Mouse (Mus musculus): Measurements from ENCODE around the gene Pea15a. TPM values are rescaled to one million over a fixed set of nuclear protein-coding genes. Genes with fewer than 3 reads are reported as not detected.

Pea15a gene
- polyA plus RNA-seq, 1 experiment from 2014 or later, result 91.8 TPM

- H3K27ac ChIP-seq, result no peak overlapping the region
- no peaks in the 10 kb centered on the region for H3K9me3 ChIP-seq (replicated peaks; ENCODE audit: low read length)
- DNase-seq (ENCODE audit: low spot score) (no peak), ATAC-seq (replicated peaks; ENCODE audit: low FRiP score, low read depth) (no peak)
- peaks cover 62% of the 10 kb centered on the region for H3K36me3 ChIP-seq (ENCODE audit: insufficient read depth, low read length)
- no peak overlapping the region for H3K9ac ChIP-seq (ENCODE audit: low read depth, low read length)
- H3K4me1 ChIP-seq (replicated peaks; ENCODE audit: insufficient read depth, low read length), result no peaks in the 10 kb centered on the region
- no peak overlapping the region for H3K4me3 ChIP-seq (replicated peaks; ENCODE audit: low read depth, low read length)
- H3K27me3 ChIP-seq (ENCODE audit: insufficient read depth, low read length), result no peaks in the 10 kb centered on the region
- TF ChIP-seq CTCF (IDR thresholded peaks at IDR 0.05; ENCODE audit: low read depth), result no peak
- no peak overlapping the region for H3K4me2 ChIP-seq (ENCODE audit: low read length)
- 87% methylated on average over 7 of the region's 7 CpGs for WGBS
Observed at GRCm38 (mm10) chr1:172177791-172178190, 28.8 kb downstream of the Pea15a start.

- ATAC-seq (replicated peaks; ENCODE audit: low FRiP score, low read depth) (no peak), DNase-seq (ENCODE audit: low spot score) (peak; percentile 53)
- Histone ChIP-seq H3K27ac (no peak overlapping the region), H3K9me3 (replicated peaks; ENCODE audit: low read length) (no peaks in the 10 kb centered on the region), H3K36me3 (ENCODE audit: insufficient read depth, low read length) (peaks cover 57% of the 10 kb centered on the region), H3K9ac (ENCODE audit: low read depth, low read length) (no peak overlapping the region), H3K4me3 (replicated peaks; ENCODE audit: low read depth, low read length) (no peak overlapping the region), H3K4me2 (ENCODE audit: low read length) (no peak overlapping the region), H3K27me3 (ENCODE audit: insufficient read depth, low read length) (no peaks in the 10 kb centered on the region), H3K4me1 (replicated peaks; ENCODE audit: insufficient read depth, low read length) (no peaks in the 10 kb centered on the region)
- no peak for TF ChIP-seq CTCF (IDR thresholded peaks at IDR 0.05; ENCODE audit: low read depth)
- 57% methylated on average over 5 of the region's 5 CpGs for WGBS
Observed at GRCm38 (mm10) chr1:172173181-172173580, 33.4 kb downstream of the Pea15a start.

- no peaks in the 10 kb centered on the region for H3K9me3 ChIP-seq (replicated peaks; ENCODE audit: low read length)
- no peak overlapping the region for H3K4me3 ChIP-seq (replicated peaks; ENCODE audit: low read depth, low read length)
- no peak overlapping the region for H3K27ac ChIP-seq
- DNase-seq (ENCODE audit: low spot score) (no peak), ATAC-seq (replicated peaks; ENCODE audit: low FRiP score, low read depth) (no peak)
- H3K9ac ChIP-seq (ENCODE audit: low read depth, low read length), result no peak overlapping the region
- H3K4me2 ChIP-seq (ENCODE audit: low read length), result no peak overlapping the region
- 63% methylated on average over 21 of the region's 21 CpGs for WGBS
- H3K4me1 ChIP-seq (replicated peaks; ENCODE audit: insufficient read depth, low read length), result no peaks in the 10 kb centered on the region
- H3K27me3 ChIP-seq (ENCODE audit: insufficient read depth, low read length), result no peaks in the 10 kb centered on the region
- no peak for TF ChIP-seq CTCF (IDR thresholded peaks at IDR 0.05; ENCODE audit: low read depth)
- H3K36me3 ChIP-seq (ENCODE audit: insufficient read depth, low read length), result peaks cover 52% of the 10 kb centered on the region
Observed at GRCm38 (mm10) chr1:172172381-172172780, 34.2 kb downstream of the Pea15a start.

GRCm38 (mm10) chr1:172169809-172170208 lies 36.8 kb downstream of the Pea15a start:
- H3K9me3 ChIP-seq (replicated peaks; ENCODE audit: low read length), result no peaks in the 10 kb centered on the region
- ATAC-seq (replicated peaks; ENCODE audit: low FRiP score, low read depth), result peak; percentile 34; the same call in 1 of the 2 replicates
- no peaks in the 10 kb centered on the region for H3K4me1 ChIP-seq (replicated peaks; ENCODE audit: insufficient read depth, low read length)
- H3K36me3 ChIP-seq (ENCODE audit: insufficient read depth, low read length), result peaks cover 51% of the 10 kb centered on the region
- DNase-seq (ENCODE audit: low spot score), result peak; percentile 12
- H3K4me2 ChIP-seq (ENCODE audit: low read length), result no peak overlapping the region
- no peak overlapping the region for H3K9ac ChIP-seq (ENCODE audit: low read depth, low read length)
- H3K27me3 ChIP-seq (ENCODE audit: insufficient read depth, low read length), result no peaks in the 10 kb centered on the region
- WGBS, result 85% methylated on average over 5 of the region's 5 CpGs
- H3K27ac ChIP-seq, result no peak overlapping the region
- no peak for TF ChIP-seq CTCF (IDR thresholded peaks at IDR 0.05; ENCODE audit: low read depth)
- no peak overlapping the region for H3K4me3 ChIP-seq (replicated peaks; ENCODE audit: low read depth, low read length)

- Histone ChIP-seq H3K9me3 (replicated peaks; ENCODE audit: low read length) (no peaks in the 10 kb centered on the region), H3K27ac (peak overlapping the region; percentile 82), H3K4me1 (replicated peaks; ENCODE audit: insufficient read depth, low read length) (peaks cover 3% of the 10 kb centered on the region; the same call in 1 of the 2 replicates), H3K4me2 (ENCODE audit: low read length) (no peak overlapping the region; the same call in 1 of the 2 replicates), H3K4me3 (replicated peaks; ENCODE audit: low read depth, low read length) (no peak overlapping the region), H3K9ac (ENCODE audit: low read depth, low read length) (no peak overlapping the region), H3K27me3 (ENCODE audit: insufficient read depth, low read length) (no peaks in the 10 kb centered on the region), H3K36me3 (ENCODE audit: insufficient read depth, low read length) (peaks cover 40% of the 10 kb centered on the region)
- no peak for TF ChIP-seq CTCF (IDR thresholded peaks at IDR 0.05; ENCODE audit: low read depth)
- DNase-seq (ENCODE audit: low spot score) (peak; percentile 81), ATAC-seq (replicated peaks; ENCODE audit: low FRiP score, low read depth) (peak; percentile 91)
- 46% methylated on average over 5 of the region's 5 CpGs for WGBS
Observed at GRCm38 (mm10) chr1:172167911-172168310, 38.7 kb downstream of the Pea15a start.

- no peak overlapping the region for H3K9ac ChIP-seq (ENCODE audit: low read depth, low read length)
- H3K27me3 ChIP-seq (ENCODE audit: insufficient read depth, low read length), result no peaks in the 10 kb centered on the region
- no peak overlapping the region for H3K4me2 ChIP-seq (ENCODE audit: low read length)
- no peak for TF ChIP-seq CTCF (IDR thresholded peaks at IDR 0.05; ENCODE audit: low read depth)
- peaks cover 19% of the 10 kb centered on the region; the same call in 1 of the 2 replicates for H3K36me3 ChIP-seq (ENCODE audit: insufficient read depth, low read length)
- no peak for DNase-seq (ENCODE audit: low spot score)
- WGBS, result 43% methylated on average over 6 of the region's 6 CpGs
- H3K9me3 ChIP-seq (replicated peaks; ENCODE audit: low read length), result no peaks in the 10 kb centered on the region
- ATAC-seq (replicated peaks; ENCODE audit: low FRiP score, low read depth), result 0 out of 2 replicates have a peak, but pooled peaks have one; percentile 57
- H3K27ac ChIP-seq, result no peak overlapping the region
- no peak overlapping the region for H3K4me3 ChIP-seq (replicated peaks; ENCODE audit: low read depth, low read length)
- H3K4me1 ChIP-seq (replicated peaks; ENCODE audit: insufficient read depth, low read length), result peaks cover 3% of the 10 kb centered on the region; the same call in 1 of the 2 replicates
Observed at GRCm38 (mm10) chr1:172162959-172163358, 43.6 kb downstream of the Pea15a start.

- Histone ChIP-seq H3K36me3 (ENCODE audit: insufficient read depth, low read length) (peaks cover 13% of the 10 kb centered on the region; the same call in 1 of the 2 replicates), H3K4me3 (replicated peaks; ENCODE audit: low read depth, low read length) (no peak overlapping the region), H3K27ac (no peak overlapping the region), H3K4me2 (ENCODE audit: low read length) (no peak overlapping the region), H3K4me1 (replicated peaks; ENCODE audit: insufficient read depth, low read length) (peaks cover 3% of the 10 kb centered on the region; the same call in 1 of the 2 replicates), H3K9me3 (replicated peaks; ENCODE audit: low read length) (no peaks in the 10 kb centered on the region), H3K27me3 (ENCODE audit: insufficient read depth, low read length) (no peaks in the 10 kb centered on the region), H3K9ac (ENCODE audit: low read depth, low read length) (no peak overlapping the region)
- DNase-seq (ENCODE audit: low spot score) (peak; percentile 58), ATAC-seq (replicated peaks; ENCODE audit: low FRiP score, low read depth) (no peak)
- peak; percentile 65; the same call in 1 of the 2 replicates for TF ChIP-seq CTCF (IDR thresholded peaks at IDR 0.05; ENCODE audit: low read depth)
- WGBS, result 93% methylated on average over 1 of the region's 1 CpGs
Observed at GRCm38 (mm10) chr1:172162009-172162408, 44.6 kb downstream of the Pea15a start.
